22 mouse cellular contexts compared by ENCODE assay signal in the genomic region with DNA sequence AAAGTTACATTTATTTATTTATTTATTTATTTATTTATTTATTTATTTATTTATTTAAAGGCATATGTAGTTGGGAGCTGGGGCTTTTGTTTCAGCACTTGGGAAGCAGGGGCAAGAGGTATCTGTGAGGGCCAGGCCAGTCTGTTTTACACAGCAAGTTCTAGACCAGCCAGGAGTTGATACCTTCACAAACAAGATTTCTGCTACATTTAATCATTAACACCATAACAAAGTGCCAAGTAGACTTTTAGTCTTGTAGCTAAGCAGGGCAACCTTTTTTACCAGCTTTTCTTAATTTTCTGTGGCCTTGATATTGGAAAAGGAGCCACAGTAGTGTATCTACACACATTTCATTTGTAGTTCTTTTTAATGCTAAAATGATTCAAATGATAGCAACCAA. TPM values are rescaled to one million over a fixed set of nuclear protein-coding genes. Genes with fewer than 3 reads are reported as not detected.
A peak's percentile ranks its signal among the peaks of the same experiment; 100 is the strongest.
DNase-seq lines count a peak whose midpoint lies in the region; ATAC-seq and TF ChIP-seq lines count a peak whose summit lies in the region.
"Had no signal": no experiment of that assay in that cellular context is flagged by ENCODE, and none has a peak within 500 bp of the region (broad histone marks: within the 10 kb centered on the region; RNA-seq: fewer than 3 reads in every experiment).

No protein-coding gene starts in this region.

- H3K4me2 ChIP-seq in kidney, embryonic 15.5 days, result no peak overlapping the region
- H3K4me2 ChIP-seq in kidney, embryonic 14.5 days (replicated peaks; ENCODE audit: low read depth, low read length), result no peak overlapping the region
- H3K4me2 ChIP-seq: embryonic facial prominence, embryonic 12.5 days; forebrain, embryonic 12.5 days had no signal

- no peak for TF ChIP-seq CTCF in kidney, adult 2 months (conservative IDR thresholded peaks at IDR 0.05; ENCODE audit: insufficient read depth, insufficient read length, low read depth, low read length)
- TF ChIP-seq CTCF in liver, adult 2 months (IDR thresholded peaks at IDR 0.05; ENCODE audit: low read depth, low read length), result no peak

- peaks cover 9% of the 10 kb centered on the region; the same call in 1 of the 2 replicates for H3K79me2 ChIP-seq in liver, adult 2 months (ENCODE audit: control insufficient read depth, insufficient read depth, low read length)

- no peaks in the 10 kb centered on the region for H3K27me3 ChIP-seq in kidney, adult 2 months (replicated peaks; ENCODE audit: control insufficient read depth, insufficient read depth, low read length)
- no peaks in the 10 kb centered on the region for H3K27me3 ChIP-seq in kidney, embryonic 15.5 days
- no peaks in the 10 kb centered on the region; the same call in 1 of the 2 replicates for H3K27me3 ChIP-seq in kidney, embryonic 14.5 days (ENCODE audit: control insufficient read depth, insufficient read depth, low read length)
- H3K27me3 ChIP-seq in liver, adult 2 months (ENCODE audit: control insufficient read depth, insufficient read depth, low read length), result no peaks in the 10 kb centered on the region
- H3K27me3 ChIP-seq: embryonic facial prominence, embryonic 12.5 days; forebrain, embryonic 12.5 days had no signal

- peak; percentile 76 for DNase-seq in kidney, adult 2 months
- DNase-seq in kidney, adult 9 months, result peak; percentile 75
- peak; percentile 91 for DNase-seq in liver, adult 2 months (ENCODE audit: extremely low read depth, low read depth, low spot score)
- no peak for DNase-seq in liver
- DNase-seq: adrenal gland, adult 2 months; adrenal gland, postnatal 10 days; adrenal gland, postnatal 25 days; cerebellum, adult 11 months; cerebellum, adult 18-20 months; cerebellum, adult 8-10 months; cerebellum, adult 9-11 months; cerebellum, postnatal 14 days; cerebellum, postnatal 36 days; embryo, embryonic 11 days had no signal

- H3K9ac ChIP-seq in kidney, embryonic 15.5 days, result no peak overlapping the region
- no peak overlapping the region for H3K9ac ChIP-seq in kidney, embryonic 14.5 days (ENCODE audit: low read depth, low read length)
- H3K9ac ChIP-seq in liver, adult 2 months (ENCODE audit: low read depth, low read length), result no peak overlapping the region
- H3K9ac ChIP-seq: embryonic facial prominence, embryonic 12.5 days; forebrain, embryonic 12.5 days had no signal

- peaks cover 20% of the 10 kb centered on the region for H3K4me1 ChIP-seq in kidney, adult 2 months (ENCODE audit: control insufficient read depth, insufficient read depth, low read length)
- H3K4me1 ChIP-seq in kidney, embryonic 15.5 days, result peaks cover 8% of the 10 kb centered on the region; the same call in 1 of the 2 replicates
- H3K4me1 ChIP-seq in kidney, embryonic 14.5 days (ENCODE audit: control insufficient read depth, insufficient read depth, low read length), result 0 out of 2 replicates have a peak, but pooled peaks cover 5% of the 10 kb centered on the region
- peaks cover 12% of the 10 kb centered on the region for H3K4me1 ChIP-seq in liver, adult 2 months (ENCODE audit: control insufficient read depth, insufficient read depth, low read length)

- no peaks in the 10 kb centered on the region for H3K9me3 ChIP-seq in kidney, embryonic 15.5 days (replicated peaks)
- no peaks in the 10 kb centered on the region for H3K9me3 ChIP-seq in kidney, embryonic 14.5 days (ENCODE audit: control insufficient read depth, low read length)
- H3K9me3 ChIP-seq: embryonic facial prominence, embryonic 12.5 days; forebrain, embryonic 10.5 days; forebrain, embryonic 12.5 days had no signal

- no peak for ATAC-seq in kidney, embryonic 15.5 days (replicated peaks; ENCODE audit: low FRiP score)
- ATAC-seq in kidney, embryonic 14.5 days (ENCODE audit: low FRiP score, low TSS enrichment), result no peak
- ATAC-seq: forebrain, embryonic 14.5 days; forebrain, embryonic 16.5 days had no signal

- no peak overlapping the region for H3K4me3 ChIP-seq in kidney, adult 2 months (ENCODE audit: insufficient read depth, low read depth, low read length)
- H3K4me3 ChIP-seq in kidney, embryonic 15.5 days (replicated peaks), result no peak overlapping the region
- H3K4me3 ChIP-seq in kidney, embryonic 14.5 days (ENCODE audit: low read length), result no peak overlapping the region
- no peak overlapping the region for H3K4me3 ChIP-seq in liver, adult 2 months (ENCODE audit: insufficient read depth, low read depth, low read length)
- H3K4me3 ChIP-seq: embryonic facial prominence, embryonic 12.5 days; erythroblast, embryonic 14.5 days; forebrain, embryonic 10.5 days; forebrain, embryonic 12.5 days had no signal

- H3K36me3 ChIP-seq in kidney, adult 2 months (ENCODE audit: control insufficient read depth, insufficient read depth, low read length), result no peaks in the 10 kb centered on the region
- no peaks in the 10 kb centered on the region for H3K36me3 ChIP-seq in kidney, embryonic 15.5 days
- no peaks in the 10 kb centered on the region for H3K36me3 ChIP-seq in kidney, embryonic 14.5 days (ENCODE audit: control insufficient read depth, insufficient read depth, low read length)
- H3K36me3 ChIP-seq in liver, adult 2 months (ENCODE audit: control insufficient read depth, insufficient read depth, low read length), result no peaks in the 10 kb centered on the region
- H3K36me3 ChIP-seq: embryonic facial prominence, embryonic 12.5 days; forebrain, embryonic 10.5 days; forebrain, embryonic 12.5 days had no signal

- H3K27ac ChIP-seq in kidney, adult 2 months (ENCODE audit: insufficient read depth, low read depth, low read length), result no peak overlapping the region
- H3K27ac ChIP-seq in kidney, embryonic 15.5 days, result no peak overlapping the region
- no peak overlapping the region for H3K27ac ChIP-seq in kidney, embryonic 14.5 days (ENCODE audit: low read depth, low read length)
- no peak overlapping the region for H3K27ac ChIP-seq in liver, adult 2 months (replicated peaks; ENCODE audit: insufficient read depth, low read depth, low read length)
- H3K27ac ChIP-seq: embryonic facial prominence, embryonic 12.5 days; forebrain, embryonic 10.5 days; forebrain, embryonic 12.5 days had no signal

- TF ChIP-seq POLR2A in kidney, adult 2 months (IDR thresholded peaks at IDR 0.05; ENCODE audit: low read depth, low read length), result no peak
- no peak for TF ChIP-seq POLR2A in liver, adult 2 months (IDR thresholded peaks at IDR 0.05; ENCODE audit: extremely low read depth, insufficient read depth, low read length)

RNA-seq across cellular contexts. Expression of a gene that starts 3.7 kb away (rescaled TPM):
- 11.8 and 13.3 TPM in 2 replicates for polyA plus RNA-seq in kidney, adult 2 months (2012; rRNA removed)
- polyA plus RNA-seq in kidney, embryonic 15.5 days (2015; fragmentation: Nextera tagmentation; extraction: Ambion mirVana), result 14.1 and 14.5 TPM in 2 replicates
- 17.0 and 19.9 TPM in 2 replicates for polyA plus RNA-seq in kidney, embryonic 14.5 days (2014; fragmentation: Nextera tagmentation; extraction: Ambion mirVana)
- total RNA-seq in liver, adult 2 months (2014; rRNA removed), result 37.4 and 39.7 TPM in 2 replicates
- 5.6 TPM in 2 replicates for polyA plus RNA-seq in liver, adult 2 months (2012; rRNA removed)
